Mouse (Mus musculus): Measurements from ENCODE around the gene Dhdh. TPM values are rescaled to one million over a fixed set of nuclear protein-coding genes. Genes with fewer than 3 reads are reported as not detected.

Dhdh gene
- total RNA-seq, 2 experiments from 2014 or later: 13.1 to 22.9 TPM

GRCm38 (mm10) chr7:45434203-45435015 lies 54.2 kb downstream of the Dhdh start, which contains the start of gene Gys1:
Gys1 (plus strand) TSS chr7:45434844.
- DNase-seq: peak; percentile 100
- intact Hi-C loops (cut with DNase I): loop anchor here (1.0 kb wide), 1 partner anchor 29 kb away; the partner anchor contains the start of gene Kcna7
- Histone ChIP-seq H3K4me3 (peak within 1 kb of the TSS; percentile 87), H3K27ac (peak within 1 kb of the TSS; percentile 97)
- peak; percentile 90 for TF ChIP-seq CTCF (IDR thresholded peaks at IDR 0.05)

GRCm38 (mm10) chr7:45433835-45434202 lies 54.8 kb downstream of the Dhdh start:
- intact Hi-C loops (cut with DNase I): loop anchor here (1.0 kb wide), 1 partner anchor 29 kb away; the partner anchor contains the start of gene Kcna7

GRCm38 (mm10) chr7:45426556-45426955 lies 62.0 kb downstream of the Dhdh start:
- no peak for TF ChIP-seq CTCF (IDR thresholded peaks at IDR 0.05)
- intact Hi-C loops (cut with DNase I): no loop called here
- DNase-seq: peak; percentile 71
- Histone ChIP-seq H3K27ac (peak overlapping the region; percentile 63), H3K4me3 (no peak overlapping the region)

More at GRCm38 (mm10) chr7:45433835-45434202, 54.8 kb downstream of the Dhdh start:
- Histone ChIP-seq H3K4me3 (peak overlapping the region; percentile 87), H3K27ac (peak overlapping the region; percentile 97)
- no peak for TF ChIP-seq CTCF (IDR thresholded peaks at IDR 0.05)
- DNase-seq: no peak

- no peak overlapping the region for H3K4me3 ChIP-seq
- intact Hi-C loops (cut with DNase I): no loop called here
- DNase-seq: no peak
- H3K27ac ChIP-seq: no peak overlapping the region
- no peak for TF ChIP-seq CTCF (IDR thresholded peaks at IDR 0.05)
These were observed 67.4 kb downstream of the Dhdh start for GRCm38 (mm10) chr7:45421194-45421593.

Small RNAs within 50 kb of the gene (microRNA-seq; reads per million reads assigned to microRNA genes)
- gene Gm22133: not detected

Other genes with a start within 250 kb of the Dhdh start
- 1 to 10 TPM in 1 of 2 experiments, under 1 TPM in 1; 0.69 to 1.3 TPM for gene Cd37, start 249.7 kb downstream of the Dhdh start, total RNA-seq (2021)
- gene Slc6a16, start 247.7 kb downstream of the Dhdh start, total RNA-seq (2021): not detected
- gene Slc6a21, start 211.3 kb downstream of the Dhdh start, total RNA-seq (2021): not detected
- 10 to 100 TPM; 33.9 to 34.7 TPM for gene Trpm4, start 155.0 kb downstream of the Dhdh start, total RNA-seq (2021)
- 1,000 to 10,000 TPM in 1 of 2 experiments, 100 to 1,000 TPM in 1; 818 to 1,018 TPM for gene Hrc, start 153.5 kb downstream of the Dhdh start, total RNA-seq (2021)
- gene Ppfia3, start 121.8 kb downstream of the Dhdh start, total RNA-seq (2021): under 1 TPM; 0.08 to 0.10 TPM
- gene Lin7b, start 118.2 kb downstream of the Dhdh start, total RNA-seq (2021): not detected
- gene Snrnp70, start 93.1 kb downstream of the Dhdh start, total RNA-seq (2021): 10 to 100 TPM; 87.9 to 90.7 TPM
- gene Kcna7, start 83.2 kb downstream of the Dhdh start, total RNA-seq (2021): 10 to 100 TPM; 68.4 to 95.8 TPM
- 1 to 10 TPM; 3.6 to 4.9 TPM for gene Ntf5, start 75.1 kb downstream of the Dhdh start, total RNA-seq (2021)
- gene Lhb, start 68.0 kb downstream of the Dhdh start, total RNA-seq (2021): under 1 TPM; 0.51 to 0.73 TPM
- gene Gys1, start 54.0 kb downstream of the Dhdh start, total RNA-seq (2021): 100 to 1,000 TPM; 279 to 365 TPM
- gene Ruvbl2, start 50.7 kb downstream of the Dhdh start, total RNA-seq (2021): 10 to 100 TPM; 18.2 to 28.1 TPM
- 100 to 1,000 TPM; 122 to 149 TPM for gene Ftl1, start 28.9 kb downstream of the Dhdh start, total RNA-seq (2021)
- gene Bax, start 21.9 kb downstream of the Dhdh start, total RNA-seq (2021): 10 to 100 TPM; 17.6 to 18.4 TPM
- gene Tulp2, start 6.9 kb downstream of the Dhdh start, total RNA-seq (2021): under 1 TPM in 1 of 2 experiments, not detected in 1; 0.39 TPM
- 1 to 10 TPM; 5.5 to 8.4 TPM for gene Gm45808, start 2.0 kb downstream of the Dhdh start, total RNA-seq (2021)
- gene Nucb1, start 21.6 kb upstream of the Dhdh start, total RNA-seq (2021): 10 to 100 TPM; 55.1 to 61.8 TPM
- 10 to 100 TPM; 28.3 to 28.5 TPM for gene Ppp1r15a, start 37.5 kb upstream of the Dhdh start, total RNA-seq (2021)
- gene Plekha4, start 37.5 kb upstream of the Dhdh start, total RNA-seq (2021): 1 to 10 TPM; 3.4 to 3.5 TPM
- 1 to 10 TPM; 1.0 to 1.3 TPM for gene Hsd17b14, start 66.1 kb upstream of the Dhdh start, total RNA-seq (2021)
- gene Bcat2, start 81.3 kb upstream of the Dhdh start, total RNA-seq (2021): 100 to 1,000 TPM in 1 of 2 experiments, 10 to 100 TPM in 1; 91.4 to 106 TPM
- gene Fgf21, start 126.7 kb upstream of the Dhdh start, total RNA-seq (2021): not detected
- gene Fut1, start 128.5 kb upstream of the Dhdh start, total RNA-seq (2021): not detected
- gene Izumo1, start 133.0 kb upstream of the Dhdh start, total RNA-seq (2021): under 1 TPM in 1 of 2 experiments, not detected in 1; 0.20 TPM
- gene Rasip1, start 138.7 kb upstream of the Dhdh start, total RNA-seq (2021): 1 to 10 TPM; 5.7 to 8.0 TPM
- 10 to 100 TPM; 18.7 to 44.9 TPM for gene Mamstr, start 151.2 kb upstream of the Dhdh start, total RNA-seq (2021)
- under 1 TPM; 0.14 to 0.28 TPM for gene Fut2, start 177.6 kb upstream of the Dhdh start, total RNA-seq (2021)
- under 1 TPM; 0.20 to 0.50 TPM for gene Ntn5, start 195.2 kb upstream of the Dhdh start, total RNA-seq (2021)
- under 1 TPM in 1 of 2 experiments, not detected in 1; 0.25 TPM for gene Sec1, start 205.6 kb upstream of the Dhdh start, total RNA-seq (2021)
- 10 to 100 TPM in 1 of 2 experiments, 1 to 10 TPM in 1; 7.7 to 16.4 TPM for gene Car11, start 211.0 kb upstream of the Dhdh start, total RNA-seq (2021)
- 100 to 1,000 TPM in 1 of 2 experiments, 1 to 10 TPM in 1; 8.8 to 105 TPM for gene Dbp, start 216.3 kb upstream of the Dhdh start, total RNA-seq (2021)
- gene Rpl18, start 226.7 kb upstream of the Dhdh start, total RNA-seq (2021): 100 to 1,000 TPM; 451 to 508 TPM
- 10 to 100 TPM; 14.4 to 15.8 TPM for gene Sphk2, start 229.2 kb upstream of the Dhdh start, total RNA-seq (2021)
- under 1 TPM; 0.08 to 0.31 TPM for gene Fam83e, start 232.4 kb upstream of the Dhdh start, total RNA-seq (2021)
- gene Spaca4, start 237.0 kb upstream of the Dhdh start, total RNA-seq (2021): not detected

Measured in gastrocnemius, adult 2 months (tissue).